Mouse (Mus musculus) cerebellum, adult 8-10 months (tissue): ENCODE results near the gene Traf4.
A peak's percentile ranks its signal among the peaks of the same experiment; 100 is the strongest.
"Not testable (repeated sequence)": the region's sequence is repeated elsewhere in the genome, so short reads cannot be mapped to it uniquely, and the experiment has no call there.

ENCODE experiments used
- DNase-seq: peaks from one replicate; pipeline ENCODE4 v3.0.0; 2022

Traf4 gene

DNA sequence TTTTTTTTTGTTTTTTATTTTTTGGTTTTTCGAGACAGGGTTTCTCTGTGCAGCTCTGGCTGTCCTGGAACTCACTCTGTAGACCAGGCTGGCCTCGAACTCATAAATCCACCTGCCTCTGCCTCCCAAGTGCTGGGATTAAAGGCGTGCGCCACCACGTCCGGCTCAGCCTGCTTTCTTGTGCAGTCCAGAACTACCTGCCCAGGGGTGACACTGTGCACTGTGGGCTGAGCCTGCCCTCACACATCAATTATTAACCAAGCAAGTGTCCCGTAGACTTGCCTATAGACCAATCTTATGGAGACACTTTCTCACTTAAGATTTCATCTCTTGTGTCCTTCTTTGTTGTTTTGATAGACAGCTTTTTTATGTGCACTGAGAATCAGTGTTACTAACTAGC is 30.1 kb downstream of the Traf4 start:
- not testable (repeated sequence) for DNase-seq

DNA sequence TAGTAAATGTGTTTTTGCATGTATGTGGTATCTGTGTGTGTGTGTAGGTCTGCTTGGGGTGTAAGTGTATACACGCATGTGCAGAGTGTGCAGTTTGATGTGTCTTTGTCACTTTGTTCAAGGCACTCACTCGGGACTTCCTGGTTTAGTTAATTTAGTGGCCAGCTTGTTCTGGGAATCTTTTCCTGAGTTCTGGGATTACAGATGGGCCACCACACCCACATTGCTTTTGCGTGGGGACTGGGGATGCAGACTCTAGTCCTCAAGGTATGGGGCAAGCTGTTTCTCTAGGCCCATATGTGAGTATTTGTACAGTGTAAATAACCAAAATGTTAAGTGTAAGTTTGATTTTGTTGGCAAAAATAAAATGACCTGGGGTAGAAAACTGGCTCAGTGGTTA is 31.0 kb downstream of the Traf4 start:
- no peak for DNase-seq

DNA sequence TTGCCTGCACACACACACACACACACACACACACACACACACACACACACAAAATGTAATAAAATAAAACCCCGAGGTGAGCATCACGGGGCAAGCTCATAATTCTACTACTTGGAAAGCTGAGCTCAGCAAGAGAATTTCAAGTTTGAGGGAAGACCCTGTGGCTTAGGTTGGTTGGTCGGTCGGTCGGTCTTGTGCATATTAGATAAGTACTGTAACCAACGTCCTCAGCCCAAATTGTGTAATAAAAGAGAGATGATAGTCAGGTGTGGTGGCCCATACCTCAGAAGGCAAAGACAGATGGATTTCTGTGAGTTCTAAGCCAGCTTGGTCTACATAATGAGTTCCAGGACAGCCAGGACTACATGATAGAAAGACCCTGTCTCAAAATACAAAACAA is 31.5 kb downstream of the Traf4 start:
- no peak for DNase-seq

DNA sequence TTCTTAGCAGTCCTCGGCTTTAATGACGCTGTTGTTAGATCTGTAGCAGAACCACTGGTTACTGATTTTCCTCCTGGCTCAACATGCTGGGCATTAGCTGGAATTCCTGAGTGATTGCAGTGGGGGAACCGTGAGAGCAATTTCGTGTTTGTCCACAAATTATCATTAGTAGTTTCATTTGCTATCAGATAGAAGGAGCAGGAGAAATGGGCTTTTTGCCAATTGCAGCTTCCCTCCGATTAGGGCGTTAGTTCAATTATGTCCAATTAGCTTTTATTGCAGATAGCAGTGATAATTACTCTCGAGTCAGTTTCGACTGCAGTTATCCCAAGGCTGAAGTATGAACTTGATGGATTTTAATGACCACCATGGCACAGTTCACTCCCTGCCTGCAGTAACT is 35.9 kb downstream of the Traf4 start:
- DNase-seq: no peak

DNA sequence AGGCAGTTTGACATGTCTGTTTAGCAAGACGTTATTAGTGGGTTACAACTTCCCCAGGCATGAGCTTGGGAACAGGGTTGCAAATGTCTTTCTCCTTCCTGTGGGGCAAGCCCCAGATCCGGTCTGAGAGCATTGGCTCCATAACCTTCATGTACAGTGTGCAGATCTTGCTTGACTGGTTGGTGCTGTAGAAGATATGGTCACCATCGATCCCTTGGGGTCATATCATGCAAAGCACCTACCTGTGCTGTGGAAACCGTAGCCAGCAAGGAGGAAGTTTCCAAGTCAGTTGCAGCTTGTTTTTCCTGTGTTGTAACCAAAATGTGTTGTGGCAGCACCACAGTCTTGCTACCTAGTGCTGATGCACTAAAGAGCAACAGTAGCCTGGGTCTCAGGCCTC is 38.6 kb downstream of the Traf4 start:
- no peak for DNase-seq

DNA sequence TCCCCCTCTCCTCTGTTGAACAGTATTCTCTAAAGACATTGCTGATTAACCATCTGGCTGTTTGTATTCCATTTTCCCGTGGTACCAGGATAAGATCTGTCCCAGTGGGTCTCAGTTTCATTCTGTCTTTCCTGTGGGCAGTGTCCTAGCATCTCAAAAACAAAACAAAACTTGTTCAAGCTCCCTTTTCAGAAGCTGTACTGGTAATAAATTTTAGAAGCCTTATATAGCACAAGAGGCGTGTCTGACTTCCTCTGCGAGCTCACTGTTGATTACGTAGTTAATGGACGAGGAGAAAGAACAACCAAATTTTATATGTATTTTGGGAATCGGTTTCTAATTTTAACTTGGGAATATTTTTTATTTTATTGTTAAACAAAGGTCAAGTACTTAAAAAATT is 39.7 kb downstream of the Traf4 start:
- DNase-seq: no peak

DNA sequence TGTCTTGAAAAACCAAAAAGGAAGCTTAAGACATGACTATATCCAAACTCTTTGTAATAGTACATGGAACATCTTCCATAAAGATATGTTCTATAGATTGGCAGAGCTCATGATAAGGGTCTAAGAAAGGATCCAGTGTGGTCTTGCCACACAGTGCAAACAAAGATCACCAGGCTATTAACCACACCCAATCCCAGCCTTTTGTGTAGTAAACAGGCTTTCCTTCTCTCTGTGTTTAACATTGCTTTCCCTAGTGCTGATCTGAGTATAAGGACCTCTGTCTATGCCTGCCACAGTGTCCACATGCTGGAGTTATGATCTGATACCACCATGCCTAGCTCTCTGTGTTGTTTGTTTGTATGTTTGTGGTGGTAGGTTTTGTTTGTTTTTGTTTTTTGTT is 41.6 kb downstream of the Traf4 start:
- no peak for DNase-seq

DNA sequence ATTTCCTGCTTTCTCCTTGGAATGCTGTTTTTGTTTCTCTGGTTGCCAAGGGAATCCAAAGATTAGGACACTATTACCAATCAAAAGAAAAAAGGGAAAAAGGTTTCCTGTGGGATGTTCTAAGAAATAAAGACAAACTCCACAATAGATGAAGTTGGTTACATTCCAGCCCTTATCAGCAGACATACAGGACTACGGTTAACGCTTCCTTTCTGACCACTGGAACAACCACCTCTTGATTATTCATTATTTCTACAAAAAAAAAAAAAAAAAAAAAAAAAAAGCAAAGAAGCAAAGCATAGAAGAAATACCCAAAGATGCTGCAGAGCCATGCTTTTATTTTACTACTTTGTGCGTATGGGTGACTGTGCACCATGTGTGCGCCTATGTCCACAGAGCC is 42.6 kb downstream of the Traf4 start:
- no peak for DNase-seq

DNA sequence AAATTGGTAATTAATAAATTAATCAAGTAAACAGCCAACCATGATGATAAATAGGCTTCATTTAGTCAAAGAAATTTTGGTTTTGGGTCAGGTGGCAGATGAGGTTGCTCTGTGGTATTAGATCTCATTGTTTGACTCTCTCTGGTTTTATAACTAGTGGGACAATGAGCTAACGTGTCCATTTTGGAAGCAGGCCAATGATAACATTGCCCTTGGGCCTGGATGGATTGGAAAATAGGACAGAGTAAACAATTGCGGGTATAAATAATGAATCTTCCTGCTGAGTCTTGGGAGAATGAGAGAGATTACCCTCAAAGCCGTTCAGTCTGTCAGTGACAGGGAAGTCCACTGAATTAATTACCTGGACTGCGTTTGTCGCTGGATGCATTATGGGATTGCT is 44.2 kb downstream of the Traf4 start:
- DNase-seq: no peak

DNA sequence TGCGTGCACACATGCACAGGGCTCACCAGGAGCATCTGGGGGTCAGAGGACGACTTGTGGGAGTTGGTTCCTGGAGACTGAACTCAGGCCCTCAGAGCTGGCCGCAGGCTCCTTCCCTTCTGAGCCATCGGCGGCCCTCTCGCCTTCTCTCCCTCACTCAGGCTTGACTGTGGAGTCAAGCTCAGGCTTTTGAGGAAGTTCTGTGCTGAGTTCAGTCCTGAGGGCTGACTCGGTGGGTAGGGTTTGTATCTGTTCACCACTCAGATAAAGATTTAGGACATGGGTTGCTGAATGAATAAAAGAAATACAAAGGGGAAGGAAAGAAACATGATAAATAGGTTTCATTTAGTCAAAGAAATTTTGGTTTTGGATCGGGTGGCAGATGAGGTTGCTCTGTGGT is 45.5 kb downstream of the Traf4 start:
- DNase-seq: no peak

DNA sequence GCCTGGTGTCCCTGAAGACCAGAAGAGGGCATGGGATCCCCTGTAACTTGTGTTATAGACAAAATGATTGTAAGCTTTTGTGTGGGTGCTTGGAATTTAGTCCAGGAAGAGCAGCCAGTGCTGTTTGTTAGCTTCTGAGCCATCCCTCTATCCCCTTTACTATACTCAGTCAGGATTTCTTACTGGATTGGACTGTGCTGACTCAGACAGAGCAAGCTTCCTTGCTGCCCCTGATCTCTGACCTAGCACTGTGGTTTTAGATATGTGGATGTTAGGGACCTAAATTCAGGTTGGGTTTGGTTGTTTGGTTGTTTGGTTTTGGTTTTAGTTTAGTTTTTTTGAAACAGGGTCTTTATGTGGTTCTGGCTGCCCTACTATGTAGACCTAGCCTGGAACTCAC is 46.9 kb downstream of the Traf4 start:
- DNase-seq: no peak

DNA sequence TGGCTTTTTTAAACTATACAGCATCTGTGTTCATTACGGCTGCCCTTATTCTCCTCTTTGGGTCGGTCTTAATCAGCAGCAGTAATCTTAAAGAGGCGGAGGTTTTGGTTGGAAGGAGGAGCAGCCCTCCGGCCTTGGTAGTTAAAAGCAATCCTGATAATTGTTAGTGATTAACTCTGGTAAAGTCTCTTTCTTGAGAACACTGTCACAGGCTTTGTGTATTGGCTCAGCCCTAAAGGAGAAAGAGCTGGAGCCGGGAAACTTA is 49.3 kb downstream of the Traf4 start:
- DNase-seq: no peak

DNA sequence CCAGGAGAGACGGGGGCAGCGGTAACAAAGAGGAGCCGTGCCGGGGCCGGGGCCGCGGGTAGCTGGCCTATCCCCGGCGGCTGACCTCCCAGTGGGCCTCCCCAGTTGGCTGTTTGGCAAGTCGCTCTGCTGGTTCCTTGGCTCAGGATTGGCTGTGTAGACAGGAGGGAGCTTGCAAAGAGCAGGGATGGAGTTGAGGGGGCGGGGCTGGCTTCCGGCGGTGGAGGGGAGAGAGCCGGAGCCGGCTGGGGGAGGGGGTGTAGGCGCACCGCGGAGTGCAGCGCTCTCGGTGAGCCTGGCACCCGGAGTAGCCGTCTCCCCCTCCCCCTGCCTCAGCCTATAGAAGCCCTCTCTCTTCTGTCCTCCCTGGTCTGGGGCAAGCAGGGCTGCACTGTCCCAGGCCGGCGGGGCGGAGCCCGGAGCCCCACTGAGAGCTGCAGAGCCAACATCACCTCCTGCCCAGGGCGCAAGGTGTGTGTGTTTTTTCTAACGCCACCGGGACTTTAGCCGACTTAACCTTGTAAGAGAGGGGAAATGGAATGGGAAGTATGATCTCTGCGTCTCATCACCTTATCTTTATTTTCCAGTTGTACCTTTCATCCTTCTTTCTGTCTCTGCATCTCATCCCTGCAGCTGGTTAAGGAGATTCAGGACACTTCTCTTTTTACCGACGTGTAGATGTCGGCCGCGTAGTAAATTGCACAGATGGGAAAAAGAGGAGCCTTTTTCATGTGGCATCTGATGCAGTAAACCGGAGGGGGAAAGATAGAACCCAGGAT is 49.8 kb downstream of the Traf4 start:
- DNase-seq: peak; percentile 94

DNA sequence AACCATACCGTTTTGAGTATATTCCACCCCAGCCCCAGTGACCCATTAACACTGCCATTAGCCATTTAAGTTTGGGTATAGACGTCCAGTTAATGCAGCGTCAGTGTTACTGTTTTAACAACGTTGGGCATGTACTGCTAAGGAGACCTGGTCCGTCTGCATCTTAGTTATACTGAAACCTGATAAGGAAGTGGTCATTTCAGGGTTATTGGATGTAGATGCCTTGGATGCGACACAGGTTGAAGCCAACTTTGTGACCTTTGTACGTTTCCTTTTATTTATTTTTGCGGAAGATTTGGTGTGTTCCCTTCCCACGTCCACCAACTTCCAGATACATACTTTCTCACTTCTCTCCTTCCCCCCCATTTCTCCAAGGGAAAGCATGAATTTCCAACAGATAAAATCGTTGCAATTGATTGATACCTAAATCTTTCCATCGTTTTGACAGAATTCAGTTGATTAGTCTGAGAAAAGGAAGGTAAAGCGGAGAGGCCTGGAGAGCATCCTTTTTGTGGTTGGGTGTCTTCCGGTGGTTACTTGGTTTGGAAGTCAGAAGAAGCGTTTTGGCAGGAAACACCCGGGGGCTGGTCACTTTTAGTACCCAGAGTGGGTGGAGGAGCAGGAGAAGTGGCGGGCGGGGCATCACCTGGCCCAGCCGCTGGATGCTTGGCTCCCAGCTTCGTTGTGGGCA is 50.6 kb downstream of the Traf4 start:
- DNase-seq: no peak

DNA sequence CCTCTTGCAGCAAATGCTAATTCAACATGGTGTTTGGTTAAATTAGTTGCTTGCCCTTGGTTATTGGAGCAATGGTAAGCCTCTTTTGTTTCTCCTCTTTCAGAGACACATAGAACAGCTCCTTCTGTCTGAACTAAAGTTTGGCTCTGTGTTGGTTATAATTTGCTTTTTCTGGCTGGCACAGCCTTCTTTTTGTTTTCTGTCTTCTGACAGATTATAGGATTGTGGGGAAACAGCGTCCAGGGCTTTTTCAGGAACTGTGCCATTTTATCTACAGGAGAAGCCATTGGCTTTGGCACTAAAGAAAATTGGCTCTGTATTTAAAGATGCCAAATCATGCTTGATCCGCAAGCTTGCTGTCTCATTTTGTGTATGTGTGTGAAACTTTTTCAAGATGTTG is 51.8 kb downstream of the Traf4 start:
- DNase-seq: no peak
